Mouse (Mus musculus): ENCODE data around the gene Gm7861. TPM values are rescaled to one million over a fixed set of nuclear protein-coding genes. Genes with fewer than 3 reads are reported as not detected.

Gm7861 gene
- total RNA-seq (2023): not detected

GRCm38 (mm10) chr8:21594408-21594807, at the start of gene Gm7861:
TSS of gene Gm7861 (minus strand) at chr8:21594508.

GRCm38 (mm10) chr8:21617883-21618282, 23.6 kb upstream of the Gm7861 start, which contains the start of gene Defa26:
TSS of gene Defa26 (plus strand) at chr8:21618183.

GRCm38 (mm10) chr8:21582706-21583105, 11.6 kb downstream of the Gm7861 start, which contains the start of gene Defa28:
TSS of gene Defa28 (plus strand) at chr8:21583006.

GRCm38 (mm10) chr8:21565086-21565485, 29.2 kb downstream of the Gm7861 start, which contains the start of gene Defa37:
TSS of gene Defa37 (plus strand) at chr8:21565386.

Other genes starting within 250 kb of the Gm7861 start
- not detected for gene Defa2, start 216.0 kb downstream of the Gm7861 start, total RNA-seq (2023)
- gene Defa33, start 202.7 kb downstream of the Gm7861 start, total RNA-seq (2023): not detected
- not detected for gene Defa36, start 167.1 kb downstream of the Gm7861 start, total RNA-seq (2023)
- not detected for gene Gm7849, start 137.9 kb downstream of the Gm7861 start, total RNA-seq (2023)
- gene Defa20, start 85.2 kb downstream of the Gm7861 start, total RNA-seq (2023): not detected
- gene Defa32, start 65.5 kb downstream of the Gm7861 start, total RNA-seq (2023): not detected
- not detected for gene Defa37, start 29.1 kb downstream of the Gm7861 start, total RNA-seq (2023)
- not detected for gene Defa28, start 11.5 kb downstream of the Gm7861 start, total RNA-seq (2023)
- gene Defa26, start 23.7 kb upstream of the Gm7861 start, total RNA-seq (2023): not detected
- not detected for gene Defa17, start 61.3 kb upstream of the Gm7861 start, total RNA-seq (2023)
- gene Defa34, start 71.3 kb upstream of the Gm7861 start, total RNA-seq (2023): not detected
- gene AY761184, start 109.1 kb upstream of the Gm7861 start, total RNA-seq (2023): not detected
- gene Defa24, start 140.0 kb upstream of the Gm7861 start, total RNA-seq (2023): not detected
- gene Defb50, start 229.0 kb upstream of the Gm7861 start, total RNA-seq (2023): not detected
- gene Defb2, start 245.4 kb upstream of the Gm7861 start, total RNA-seq (2023): not detected